Mouse (Mus musculus): ENCODE measurements around the gene Hsbp1.

Gene Hsbp1

DNA sequence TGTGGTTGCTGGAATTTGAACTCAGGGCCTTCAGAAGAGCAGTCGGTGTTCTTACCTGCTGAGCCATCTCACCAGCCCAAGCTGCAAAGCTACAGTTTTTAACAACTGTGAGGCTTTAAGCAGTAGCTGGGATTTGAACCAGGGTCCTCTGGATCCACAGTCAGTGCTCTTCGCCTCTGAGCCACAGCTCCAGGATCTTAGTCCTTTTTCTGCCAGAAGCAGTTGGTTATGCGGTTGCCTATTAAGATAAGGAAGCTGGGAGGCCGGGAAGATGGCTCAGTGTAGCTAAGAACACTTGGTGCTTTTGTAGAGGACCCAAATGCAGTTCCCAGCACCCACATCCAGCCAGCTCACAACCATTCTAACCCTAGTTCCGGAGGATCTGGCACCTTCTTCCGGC is 42.7 kb downstream of the Hsbp1 start:
- DNase-seq (ENCODE audit: low spot score in 2 of 2) = no peak

DNA sequence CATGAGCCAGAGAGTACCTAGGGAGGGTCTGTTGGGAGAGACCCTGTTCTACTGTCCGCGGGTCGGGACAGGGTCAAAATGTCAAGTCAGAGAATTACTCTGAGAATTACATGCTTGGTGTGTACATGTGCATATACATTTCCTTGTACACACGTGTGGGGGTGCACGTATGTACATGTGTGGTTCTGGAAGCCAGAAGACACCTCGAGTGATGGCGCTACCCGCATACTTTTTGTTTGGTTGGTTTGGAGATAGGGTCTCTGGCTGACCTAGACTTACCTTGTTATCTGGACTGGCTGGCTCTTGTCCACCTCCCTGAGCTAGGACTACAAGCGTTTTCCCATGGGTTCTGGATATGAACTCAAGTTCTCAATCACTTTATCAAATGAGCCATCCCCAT is 49.8 kb downstream of the Hsbp1 start:
- no peak for DNase-seq (ENCODE audit: low spot score in 2 of 2)

GRCm38 (mm10) chr8:119394524-119395026 is 50.3 kb downstream of the Hsbp1 start, which contains the start of gene Mlycd:
Gene Mlycd, plus strand, starts transcription at chr8:119394878.
- peak; percentile 92 for DNase-seq (ENCODE audit: low spot score in 2 of 2)

- no peak for DNase-seq (ENCODE audit: low spot score in 2 of 2)
Observed at GRCm38 (mm10) chr8:119395072-119395950, 51.0 kb downstream of the Hsbp1 start.
